Mouse (Mus musculus): ENCODE results near the gene Cnih2.
A peak's percentile ranks its signal among the peaks of the same experiment; 100 is the strongest.

DNA sequence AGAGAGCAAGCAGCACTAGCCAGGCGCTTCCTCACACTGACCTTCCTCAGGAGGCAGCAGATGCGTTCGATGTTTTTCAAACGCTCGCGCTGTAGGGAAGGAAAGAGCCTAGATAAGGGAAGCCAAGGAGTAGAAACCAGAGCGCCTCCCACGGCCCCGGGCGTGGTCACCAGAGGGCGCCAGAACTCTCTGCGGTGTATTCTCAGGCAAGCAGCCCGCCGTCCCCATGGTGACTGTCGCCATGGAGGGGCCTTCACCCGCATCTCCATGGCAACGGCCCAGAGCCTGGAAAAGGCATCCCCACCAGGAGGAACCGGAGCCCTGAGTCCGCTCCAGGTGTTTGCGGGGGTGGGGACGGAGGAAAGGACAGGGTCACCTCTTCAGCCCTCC is 4.1 kb downstream of the Cnih2 start:
- TF ChIP-seq CTCF (IDR thresholded peaks at IDR 0.05; ENCODE audit: borderline replicate concordance, insufficient read depth, low read depth, low read length) (peak; percentile 78), POLR2A (IDR thresholded peaks at IDR 0.05; ENCODE audit: borderline replicate concordance, insufficient read depth, low read length) (no peak)

All from cerebellum, adult 2 months (tissue).